Mouse (Mus musculus): ENCODE results near the gene Wdr26. TPM values are rescaled to one million over a fixed set of nuclear protein-coding genes. Genes with fewer than 3 reads are reported as not detected.

Wdr26 gene
- polyA plus RNA-seq, 1 experiment = 167 TPM

- no peaks in the 10 kb centered on the region for H3K9me3 ChIP-seq (replicated peaks; ENCODE audit: control insufficient read depth, insufficient read depth, low read length, poor library complexity, severe bottlenecking)
- peak overlapping the region; percentile 79 for H3K4me3 ChIP-seq (ENCODE audit: low read depth, low read length)
- H3K4me1 ChIP-seq (ENCODE audit: control insufficient read depth, insufficient read depth, low read length) = no peaks in the 10 kb centered on the region
- H3K27me3 ChIP-seq (ENCODE audit: control insufficient read depth, insufficient read depth, low read length, poor library complexity, severe bottlenecking) = no peaks in the 10 kb centered on the region
- peak overlapping the region; percentile 33; the same call in 1 of the 2 replicates for H3K27ac ChIP-seq (ENCODE audit: insufficient read depth, low read length)
- peaks cover 23% of the 10 kb centered on the region for H3K36me3 ChIP-seq (ENCODE audit: control insufficient read depth, insufficient read depth, low read length, poor library complexity, severe bottlenecking)
- no peak for TF ChIP-seq CTCF (IDR thresholded peaks at IDR 0.05; ENCODE audit: low read depth, low read length)
- TF ChIP-seq POLR2A (IDR thresholded peaks at IDR 0.05; ENCODE audit: insufficient read depth, low read length) = no peak
- no peak for TF ChIP-seq EP300 (IDR thresholded peaks at IDR 0.05; ENCODE audit: insufficient read depth, low read depth, low read length)
- H3K9ac ChIP-seq (ENCODE audit: low read depth, poor library complexity, severe bottlenecking) = peak overlapping the region; percentile 82
These were observed 68.2 kb downstream of the Wdr26 start for GRCm38 (mm10) chr1:181143609-181143949.

GRCm38 (mm10) chr1:181138730-181139129 lies 73.1 kb downstream of the Wdr26 start:
- peaks cover 51% of the 10 kb centered on the region for H3K36me3 ChIP-seq (ENCODE audit: control insufficient read depth, insufficient read depth, low read length, poor library complexity, severe bottlenecking)
- TF ChIP-seq CTCF (IDR thresholded peaks at IDR 0.05; ENCODE audit: low read depth, low read length) = no peak
- TF ChIP-seq EP300 (IDR thresholded peaks at IDR 0.05; ENCODE audit: insufficient read depth, low read depth, low read length) = no peak
- no peak for TF ChIP-seq POLR2A (IDR thresholded peaks at IDR 0.05; ENCODE audit: insufficient read depth, low read length)
- H3K4me1 ChIP-seq (ENCODE audit: control insufficient read depth, insufficient read depth, low read length) = no peaks in the 10 kb centered on the region
- no peak overlapping the region for H3K4me3 ChIP-seq (ENCODE audit: low read depth, low read length)
- H3K27ac ChIP-seq (ENCODE audit: insufficient read depth, low read length) = no peak overlapping the region
- H3K27me3 ChIP-seq (ENCODE audit: control insufficient read depth, insufficient read depth, low read length, poor library complexity, severe bottlenecking) = no peaks in the 10 kb centered on the region
- H3K9ac ChIP-seq (ENCODE audit: low read depth, poor library complexity, severe bottlenecking) = no peak overlapping the region
- H3K9me3 ChIP-seq (replicated peaks; ENCODE audit: control insufficient read depth, insufficient read depth, low read length, poor library complexity, severe bottlenecking) = no peaks in the 10 kb centered on the region

- H3K4me1 ChIP-seq (ENCODE audit: control insufficient read depth, insufficient read depth, low read length) = no peaks in the 10 kb centered on the region
- TF ChIP-seq POLR2A (IDR thresholded peaks at IDR 0.05; ENCODE audit: insufficient read depth, low read length) (no peak), EP300 (IDR thresholded peaks at IDR 0.05; ENCODE audit: insufficient read depth, low read depth, low read length) (no peak), CTCF (IDR thresholded peaks at IDR 0.05; ENCODE audit: low read depth, low read length) (no peak)
- H3K27ac ChIP-seq (ENCODE audit: insufficient read depth, low read length) = no peak overlapping the region
- H3K36me3 ChIP-seq (ENCODE audit: control insufficient read depth, insufficient read depth, low read length, poor library complexity, severe bottlenecking) = peaks cover 73% of the 10 kb centered on the region
- H3K4me3 ChIP-seq (ENCODE audit: low read depth, low read length) = no peak overlapping the region
- no peak overlapping the region for H3K9ac ChIP-seq (ENCODE audit: low read depth, poor library complexity, severe bottlenecking)
- no peaks in the 10 kb centered on the region for H3K27me3 ChIP-seq (ENCODE audit: control insufficient read depth, insufficient read depth, low read length, poor library complexity, severe bottlenecking)
- no peaks in the 10 kb centered on the region for H3K9me3 ChIP-seq (replicated peaks; ENCODE audit: control insufficient read depth, insufficient read depth, low read length, poor library complexity, severe bottlenecking)
These were observed 79.9 kb downstream of the Wdr26 start for GRCm38 (mm10) chr1:181131915-181132314.

- no peaks in the 10 kb centered on the region for H3K4me1 ChIP-seq (ENCODE audit: control insufficient read depth, insufficient read depth, low read length)
- peaks cover 71% of the 10 kb centered on the region for H3K36me3 ChIP-seq (ENCODE audit: control insufficient read depth, insufficient read depth, low read length, poor library complexity, severe bottlenecking)
- H3K27ac ChIP-seq (ENCODE audit: insufficient read depth, low read length) = no peak overlapping the region
- H3K9ac ChIP-seq (ENCODE audit: low read depth, poor library complexity, severe bottlenecking) = no peak overlapping the region
- no peaks in the 10 kb centered on the region for H3K27me3 ChIP-seq (ENCODE audit: control insufficient read depth, insufficient read depth, low read length, poor library complexity, severe bottlenecking)
- TF ChIP-seq EP300 (IDR thresholded peaks at IDR 0.05; ENCODE audit: insufficient read depth, low read depth, low read length) = no peak
- no peak for TF ChIP-seq CTCF (IDR thresholded peaks at IDR 0.05; ENCODE audit: low read depth, low read length)
- no peak for TF ChIP-seq POLR2A (IDR thresholded peaks at IDR 0.05; ENCODE audit: insufficient read depth, low read length)
- no peak overlapping the region for H3K4me3 ChIP-seq (ENCODE audit: low read depth, low read length)
- no peaks in the 10 kb centered on the region for H3K9me3 ChIP-seq (replicated peaks; ENCODE audit: control insufficient read depth, insufficient read depth, low read length, poor library complexity, severe bottlenecking)
These were observed 85.0 kb downstream of the Wdr26 start for GRCm38 (mm10) chr1:181126766-181127165.

GRCm38 (mm10) chr1:181125916-181126315 lies 85.9 kb downstream of the Wdr26 start:
- Histone ChIP-seq H3K36me3 (ENCODE audit: control insufficient read depth, insufficient read depth, low read length, poor library complexity, severe bottlenecking) (peaks cover 69% of the 10 kb centered on the region), H3K9me3 (replicated peaks; ENCODE audit: control insufficient read depth, insufficient read depth, low read length, poor library complexity, severe bottlenecking) (no peaks in the 10 kb centered on the region), H3K27me3 (ENCODE audit: control insufficient read depth, insufficient read depth, low read length, poor library complexity, severe bottlenecking) (no peaks in the 10 kb centered on the region), H3K27ac (ENCODE audit: insufficient read depth, low read length) (no peak overlapping the region), H3K4me1 (ENCODE audit: control insufficient read depth, insufficient read depth, low read length) (no peaks in the 10 kb centered on the region), H3K4me3 (ENCODE audit: low read depth, low read length) (no peak overlapping the region), H3K9ac (ENCODE audit: low read depth, poor library complexity, severe bottlenecking) (no peak overlapping the region)
- no peak for TF ChIP-seq EP300 (IDR thresholded peaks at IDR 0.05; ENCODE audit: insufficient read depth, low read depth, low read length)
- no peak for TF ChIP-seq CTCF (IDR thresholded peaks at IDR 0.05; ENCODE audit: low read depth, low read length)
- no peak for TF ChIP-seq POLR2A (IDR thresholded peaks at IDR 0.05; ENCODE audit: insufficient read depth, low read length)

- no peak for TF ChIP-seq CTCF (IDR thresholded peaks at IDR 0.05; ENCODE audit: low read depth, low read length)
- TF ChIP-seq POLR2A (IDR thresholded peaks at IDR 0.05; ENCODE audit: insufficient read depth, low read length) = no peak
- TF ChIP-seq EP300 (IDR thresholded peaks at IDR 0.05; ENCODE audit: insufficient read depth, low read depth, low read length) = no peak
- Histone ChIP-seq H3K9ac (ENCODE audit: low read depth, poor library complexity, severe bottlenecking) (no peak overlapping the region), H3K27me3 (ENCODE audit: control insufficient read depth, insufficient read depth, low read length, poor library complexity, severe bottlenecking) (no peaks in the 10 kb centered on the region), H3K36me3 (ENCODE audit: control insufficient read depth, insufficient read depth, low read length, poor library complexity, severe bottlenecking) (peaks cover 67% of the 10 kb centered on the region), H3K27ac (ENCODE audit: insufficient read depth, low read length) (no peak overlapping the region), H3K4me1 (ENCODE audit: control insufficient read depth, insufficient read depth, low read length) (no peaks in the 10 kb centered on the region), H3K9me3 (replicated peaks; ENCODE audit: control insufficient read depth, insufficient read depth, low read length, poor library complexity, severe bottlenecking) (no peaks in the 10 kb centered on the region), H3K4me3 (ENCODE audit: low read depth, low read length) (no peak overlapping the region)
These were observed 87.7 kb downstream of the Wdr26 start for GRCm38 (mm10) chr1:181124145-181124544.

Other genes with a start within 250 kb of the Wdr26 start
- gene Ephx1, start 191.1 kb downstream of the Wdr26 start, polyA plus RNA-seq (2011; ENCODE audit: insufficient read depth, insufficient read length, low read depth, missing spikeins) = 15.1 and 16.9 TPM in 2 replicates
- gene 9130409I23Rik, start 160.8 kb downstream of the Wdr26 start, polyA plus RNA-seq (2011; ENCODE audit: insufficient read depth, insufficient read length, low read depth, missing spikeins) = not detected in 2 replicates
- 96.4 and 102 TPM in 2 replicates for gene Nvl, start 67.8 kb downstream of the Wdr26 start, polyA plus RNA-seq (2011; ENCODE audit: insufficient read depth, insufficient read length, low read depth, missing spikeins)
- gene Cnih4, start 67.3 kb downstream of the Wdr26 start, polyA plus RNA-seq (2011; ENCODE audit: insufficient read depth, insufficient read length, low read depth, missing spikeins) = 113 and 119 TPM in 2 replicates
- 0.67 and 0.75 TPM in 2 replicates for gene Cnih3, start 140.6 kb upstream of the Wdr26 start, polyA plus RNA-seq (2011; ENCODE audit: insufficient read depth, insufficient read length, low read depth, missing spikeins)